ENCODE assay signal across 8 mouse cellular contexts in genomic region chr8:126971314-126971664, GRCm38 (mm10). TPM values are rescaled to one million over a fixed set of nuclear protein-coding genes. Genes with fewer than 3 reads are reported as not detected.
DNase-seq lines count a peak whose midpoint lies in the region; ATAC-seq lines count a peak whose summit lies in the region.

No protein-coding gene starts in this region.

- H3K27ac ChIP-seq in kidney, embryonic 15.5 days, result peak overlapping the region; percentile 88
- H3K27ac ChIP-seq in brown adipose tissue, adult 24 weeks (replicated peaks; ENCODE audit: low read depth, low read length), result peak overlapping the region; percentile 60
- H3K27ac ChIP-seq in hindbrain, embryonic 13.5 days, result peak overlapping the region; percentile 91
- H3K27ac ChIP-seq in midbrain, embryonic 14.5 days (replicated peaks; ENCODE audit: low read depth, low read length), result peak overlapping the region; percentile 87

- H3K9me3 ChIP-seq in kidney, embryonic 15.5 days (replicated peaks), result no peaks in the 10 kb centered on the region
- no peaks in the 10 kb centered on the region for H3K9me3 ChIP-seq in hindbrain, embryonic 13.5 days
- H3K9me3 ChIP-seq in midbrain, embryonic 14.5 days (ENCODE audit: control insufficient read depth, low read length), result no peaks in the 10 kb centered on the region

- H3K4me1 ChIP-seq in kidney, embryonic 15.5 days, result peaks cover 14% of the 10 kb centered on the region
- peaks cover 4% of the 10 kb centered on the region; the same call in 1 of the 2 replicates for H3K4me1 ChIP-seq in brown adipose tissue, adult 24 weeks (ENCODE audit: control insufficient read depth, insufficient read depth, insufficient read length, low read length)
- H3K4me1 ChIP-seq in hindbrain, embryonic 13.5 days (replicated peaks), result peaks cover 19% of the 10 kb centered on the region
- H3K4me1 ChIP-seq in midbrain, embryonic 14.5 days (ENCODE audit: control insufficient read depth, insufficient read depth, low read length), result peaks cover 4% of the 10 kb centered on the region

- WGBS in kidney, embryonic 15.5 days, result 9% methylated on average over 13 of the region's 13 CpGs
- 15% methylated on average over 13 of the region's 13 CpGs for WGBS in hindbrain, embryonic 13.5 days
- WGBS in midbrain, embryonic 14.5 days, result 10% methylated on average over 13 of the region's 13 CpGs

- H3K4me3 ChIP-seq in kidney, embryonic 15.5 days (replicated peaks), result peak overlapping the region; percentile 73
- peak overlapping the region; percentile 70 for H3K4me3 ChIP-seq in brown adipose tissue, adult 24 weeks (ENCODE audit: insufficient read depth, low read depth, low read length)
- peak overlapping the region; percentile 95 for H3K4me3 ChIP-seq in hindbrain, embryonic 13.5 days
- peak overlapping the region; percentile 78 for H3K4me3 ChIP-seq in midbrain, embryonic 14.5 days (replicated peaks; ENCODE audit: low read depth, low read length)

- peak overlapping the region; percentile 76 for H3K9ac ChIP-seq in kidney, embryonic 15.5 days
- peak overlapping the region; percentile 92 for H3K9ac ChIP-seq in hindbrain, embryonic 13.5 days
- peak overlapping the region; percentile 71 for H3K9ac ChIP-seq in midbrain, embryonic 14.5 days (replicated peaks; ENCODE audit: low read length)

- H3K4me2 ChIP-seq in kidney, embryonic 15.5 days, result peak overlapping the region; percentile 78
- peak overlapping the region; percentile 84 for H3K4me2 ChIP-seq in hindbrain, embryonic 13.5 days
- H3K4me2 ChIP-seq in midbrain, embryonic 14.5 days (ENCODE audit: low read length), result peak overlapping the region; percentile 88

- H3K36me3 ChIP-seq in kidney, embryonic 15.5 days, result peaks cover 30% of the 10 kb centered on the region
- H3K36me3 ChIP-seq in hindbrain, embryonic 13.5 days, result peaks cover 29% of the 10 kb centered on the region
- peaks cover 26% of the 10 kb centered on the region for H3K36me3 ChIP-seq in midbrain, embryonic 14.5 days (ENCODE audit: control insufficient read depth, insufficient read depth, low read length)

- peak; percentile 26 for ATAC-seq in kidney, embryonic 15.5 days (replicated peaks; ENCODE audit: low FRiP score)
- ATAC-seq in hindbrain, embryonic 13.5 days (ENCODE audit: low FRiP score), result peak; percentile 63
- peak; percentile 47 for ATAC-seq in midbrain, embryonic 14.5 days (ENCODE audit: low FRiP score, low TSS enrichment)

- H3K27me3 ChIP-seq in kidney, embryonic 15.5 days, result 0 out of 2 replicates have a peak, but pooled peaks cover 4% of the 10 kb centered on the region
- H3K27me3 ChIP-seq in hindbrain, embryonic 13.5 days, result 0 out of 2 replicates have a peak, but pooled peaks cover 4% of the 10 kb centered on the region
- H3K27me3 ChIP-seq in midbrain, embryonic 14.5 days (ENCODE audit: control insufficient read depth, insufficient read depth, low read length), result no peaks in the 10 kb centered on the region

- no peak for DNase-seq in kidney, adult 18-20 months
- no peak for DNase-seq in midbrain, embryonic 14.5 days
- DNase-seq in left cerebral cortex, postnatal 14 days (ENCODE audit: low spot score in 2 of 2), result no peak
- DNase-seq in left cerebral cortex, adult 11 months (ENCODE audit: low spot score), result no peak
- DNase-seq in gastrocnemius, postnatal 10 days, result no peak

- intact Hi-C loops in left cerebral cortex, postnatal 14 days (cut with DNase I), result loop anchor here (5.0 kb wide), 1 partner anchor 489 kb away; no protein-coding TSS in a partner anchor

RNA-seq across cellular contexts. Expression of gene Rbm34, which starts 0.4 kb away (rescaled TPM):
- polyA plus RNA-seq in kidney, embryonic 15.5 days (2015; fragmentation: Nextera tagmentation; extraction: Ambion mirVana), result 23.5 and 26.0 TPM in 2 replicates
- 7.5 and 13.1 TPM in 2 replicates for polyA plus RNA-seq in brown adipose tissue, adult 24 weeks (2012; ENCODE audit: insufficient read depth, insufficient read length, missing spikeins)
- polyA plus RNA-seq in hindbrain, embryonic 13.5 days (2015; fragmentation: Nextera tagmentation; extraction: Ambion mirVana), result 24.8 and 24.9 TPM in 2 replicates
- polyA plus RNA-seq in midbrain, embryonic 14.5 days (2014; fragmentation: Nextera tagmentation; extraction: Ambion mirVana), result 25.5 and 28.1 TPM in 2 replicates
- 10 to 100 TPM; 12.8 to 14.1 TPM for total RNA-seq in left cerebral cortex, postnatal 14 days (2021)
- 1 to 10 TPM; 6.6 to 9.0 TPM for total RNA-seq in gastrocnemius, postnatal 10 days (2021)

RNA-seq across cellular contexts. Expression of gene Tomm20, which starts 25.6 kb away (rescaled TPM):
- 244 and 246 TPM in 2 replicates for polyA plus RNA-seq in kidney, embryonic 15.5 days (2015; fragmentation: Nextera tagmentation; extraction: Ambion mirVana)
- polyA plus RNA-seq in brown adipose tissue, adult 24 weeks (2012; ENCODE audit: insufficient read depth, insufficient read length, missing spikeins), result 149 and 242 TPM in 2 replicates
- 209 and 210 TPM in 2 replicates for polyA plus RNA-seq in hindbrain, embryonic 13.5 days (2015; fragmentation: Nextera tagmentation; extraction: Ambion mirVana)
- polyA plus RNA-seq in midbrain, embryonic 14.5 days (2014; fragmentation: Nextera tagmentation; extraction: Ambion mirVana), result 205 and 220 TPM in 2 replicates
- total RNA-seq in left cerebral cortex, postnatal 14 days (2021), result 100 to 1,000 TPM; 162 to 168 TPM
- total RNA-seq in gastrocnemius, postnatal 10 days (2021), result 100 to 1,000 TPM; 114 to 122 TPM
